ENCODE assay signal across 7 mouse cellular contexts in the genomic region with DNA sequence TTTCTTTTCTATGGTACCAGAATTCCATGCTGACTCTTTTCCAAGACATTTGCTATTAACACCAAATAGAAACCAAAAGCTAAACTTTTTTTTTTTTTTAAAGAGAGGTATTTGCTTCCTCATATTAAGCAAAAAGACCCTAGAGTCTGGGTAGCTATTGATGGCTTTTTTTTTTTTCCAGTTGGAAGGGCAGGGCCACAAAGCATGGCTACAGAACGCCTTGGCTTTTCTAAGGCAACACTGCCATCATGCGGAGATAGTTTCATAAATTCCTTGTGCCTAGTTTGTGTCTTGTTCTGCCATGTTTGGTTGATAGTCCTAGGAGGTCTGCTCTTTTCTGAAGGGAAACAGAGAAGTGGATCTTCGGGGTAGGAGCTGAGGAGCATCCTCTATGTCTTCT.
DNase-seq lines count a peak whose midpoint lies in the region; ATAC-seq and TF ChIP-seq lines count a peak whose summit lies in the region.

No protein-coding gene starts in this region.

- H3K4me1 ChIP-seq in lung, embryonic 14.5 days (ENCODE audit: insufficient read depth): no peaks in the 10 kb centered on the region
- H3K4me1 ChIP-seq in forebrain, embryonic 16.5 days (replicated peaks; ENCODE audit: control insufficient read depth, insufficient read depth, low read length): no peaks in the 10 kb centered on the region
- no peaks in the 10 kb centered on the region for H3K4me1 ChIP-seq in intestine, postnatal 0 days (replicated peaks; ENCODE audit: control insufficient read depth, insufficient read depth, low read length)
- H3K4me1 ChIP-seq in stomach, embryonic 16.5 days (ENCODE audit: control insufficient read depth, insufficient read depth, low read length): no peaks in the 10 kb centered on the region

- peak; percentile 17; the same call in 1 of the 2 replicates for ATAC-seq in lung, embryonic 14.5 days (ENCODE audit: insufficient read depth)
- peak; percentile 38; the same call in 1 of the 2 replicates for ATAC-seq in forebrain, embryonic 16.5 days
- ATAC-seq in intestine, postnatal 0 days: no peak
- ATAC-seq in stomach, embryonic 16.5 days (ENCODE audit: insufficient read depth, low FRiP score): no peak

- no peak overlapping the region; the same call in 1 of the 2 replicates for H3K9ac ChIP-seq in lung, embryonic 14.5 days
- 0 out of 2 replicates have a peak overlapping the region, but pooled peaks have one; percentile 9 for H3K9ac ChIP-seq in forebrain, embryonic 16.5 days (replicated peaks; ENCODE audit: low read depth, low read length)
- no peak overlapping the region for H3K9ac ChIP-seq in intestine, postnatal 0 days (ENCODE audit: low read depth, low read length)
- peak overlapping the region; percentile 55; the same call in 1 of the 2 replicates for H3K9ac ChIP-seq in stomach, embryonic 16.5 days (ENCODE audit: low read length)

- H3K27me3 ChIP-seq in lung, embryonic 14.5 days (ENCODE audit: insufficient read depth, low read length): no peaks in the 10 kb centered on the region
- H3K27me3 ChIP-seq in forebrain, embryonic 16.5 days (replicated peaks; ENCODE audit: control insufficient read depth, insufficient read depth, low read length): no peaks in the 10 kb centered on the region
- no peaks in the 10 kb centered on the region for H3K27me3 ChIP-seq in intestine, postnatal 0 days (replicated peaks; ENCODE audit: control insufficient read depth, insufficient read depth, low read length)
- no peaks in the 10 kb centered on the region for H3K27me3 ChIP-seq in stomach, embryonic 16.5 days (ENCODE audit: control insufficient read depth, insufficient read depth, low read length)

- 55% methylated on average over 3 of the region's 3 CpGs for WGBS in lung, embryonic 14.5 days
- WGBS in forebrain, embryonic 16.5 days: 53% methylated on average over 3 of the region's 3 CpGs
- WGBS in intestine, postnatal 0 days: 45% methylated on average over 3 of the region's 3 CpGs
- 50% methylated on average over 3 of the region's 3 CpGs for WGBS in stomach, embryonic 16.5 days

- H3K36me3 ChIP-seq in lung, embryonic 14.5 days (ENCODE audit: insufficient read depth): no peaks in the 10 kb centered on the region
- H3K36me3 ChIP-seq in forebrain, embryonic 16.5 days (ENCODE audit: control insufficient read depth, insufficient read depth): no peaks in the 10 kb centered on the region
- H3K36me3 ChIP-seq in intestine, postnatal 0 days (ENCODE audit: control insufficient read depth, insufficient read depth): no peaks in the 10 kb centered on the region
- H3K36me3 ChIP-seq in stomach, embryonic 16.5 days (ENCODE audit: control insufficient read depth, insufficient read depth, low read length): no peaks in the 10 kb centered on the region

- peak; percentile 84 for DNase-seq in lung, embryonic 14.5 days
- no peak for DNase-seq in lung, postnatal 14 days
- peak; percentile 69 for DNase-seq in R1 (ENCODE audit: low read depth, low spot score)
- DNase-seq in lung, postnatal 36 days: peak; percentile 94

- TF ChIP-seq CTCF in lung, embryonic 14.5 days (IDR thresholded peaks at IDR 0.05; ENCODE audit: low read depth): peak; percentile 35
- peak; percentile 62 for TF ChIP-seq CTCF in intestine, postnatal 0 days (IDR thresholded peaks at IDR 0.05; ENCODE audit: low read depth)

- no peak overlapping the region for H3K27ac ChIP-seq in lung, embryonic 14.5 days (ENCODE audit: low read depth)
- no peak overlapping the region for H3K27ac ChIP-seq in forebrain, embryonic 16.5 days (ENCODE audit: low read length)
- H3K27ac ChIP-seq in intestine, postnatal 0 days (ENCODE audit: low read depth, low read length): no peak overlapping the region
- no peak overlapping the region; the same call in 1 of the 2 replicates for H3K27ac ChIP-seq in stomach, embryonic 16.5 days (ENCODE audit: low read length)

- peak overlapping the region; percentile 45; the same call in 1 of the 2 replicates for H3K4me2 ChIP-seq in lung, embryonic 14.5 days
- H3K4me2 ChIP-seq in forebrain, embryonic 16.5 days (ENCODE audit: low read length): peak overlapping the region; percentile 48
- H3K4me2 ChIP-seq in intestine, postnatal 0 days (replicated peaks; ENCODE audit: low read depth): peak overlapping the region; percentile 60
- peak overlapping the region; percentile 49 for H3K4me2 ChIP-seq in stomach, embryonic 16.5 days (ENCODE audit: low read depth, low read length)

- no peaks in the 10 kb centered on the region for H3K9me3 ChIP-seq in lung, embryonic 14.5 days (ENCODE audit: low read depth, low read length)
- no peaks in the 10 kb centered on the region for H3K9me3 ChIP-seq in forebrain, embryonic 16.5 days (ENCODE audit: control insufficient read depth, low read length)
- H3K9me3 ChIP-seq in intestine, postnatal 0 days (ENCODE audit: control insufficient read depth): no peaks in the 10 kb centered on the region
- H3K9me3 ChIP-seq in stomach, embryonic 16.5 days (replicated peaks; ENCODE audit: control insufficient read depth, low read length): no peaks in the 10 kb centered on the region

- peak overlapping the region; percentile 25; the same call in 1 of the 2 replicates for H3K4me3 ChIP-seq in lung, embryonic 14.5 days (ENCODE audit: low read depth, low read length)
- peak overlapping the region; percentile 41 for H3K4me3 ChIP-seq in forebrain, embryonic 16.5 days (replicated peaks; ENCODE audit: low read length)
- H3K4me3 ChIP-seq in intestine, postnatal 0 days (ENCODE audit: low read depth, low read length): peak overlapping the region; percentile 31
- peak overlapping the region; percentile 45 for H3K4me3 ChIP-seq in stomach, embryonic 16.5 days (replicated peaks; ENCODE audit: low read length)

Comparison
In these comparisons a context has a peak if more than half of its experiments do, and no peak if none do; other contexts are left out.
1. ATAC-seq: peak in lung, embryonic 14.5 days (single experiment) and forebrain, embryonic 16.5 days (single experiment); none in intestine, postnatal 0 days (single experiment) and stomach, embryonic 16.5 days (single experiment).
2. H3K9ac ChIP-seq: peak in forebrain, embryonic 16.5 days (single experiment) and stomach, embryonic 16.5 days (single experiment); none in lung, embryonic 14.5 days (single experiment) and intestine, postnatal 0 days (single experiment).
3. Peak in every context shown above with its lines, with median percentiles within 50 percentile points of each other: H3K4me2 ChIP-seq and H3K4me3 ChIP-seq.